23 mouse cellular contexts compared by ENCODE assay signal in the genomic region with DNA sequence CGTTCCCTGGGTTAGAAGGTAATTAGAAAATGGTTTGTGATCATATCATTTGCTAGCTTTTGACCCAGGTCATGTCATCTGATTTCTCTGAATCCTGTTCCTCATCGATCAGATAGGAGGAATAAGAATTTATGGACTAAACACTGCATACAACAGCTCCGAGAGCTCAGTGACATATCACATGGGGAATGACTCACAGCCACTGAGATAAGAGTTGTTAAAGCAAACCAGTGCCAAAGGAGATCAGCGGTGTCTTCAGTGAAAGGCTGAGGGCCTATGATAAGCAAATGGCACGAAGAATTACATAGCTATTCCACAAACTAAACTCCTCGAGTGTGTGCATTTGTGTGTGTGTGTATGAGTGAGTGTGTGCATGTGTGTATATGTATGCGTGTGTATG. TPM values are rescaled to one million over a fixed set of nuclear protein-coding genes. Genes with fewer than 3 reads are reported as not detected.
DNase-seq lines count a peak whose midpoint lies in the region; ATAC-seq and TF ChIP-seq lines count a peak whose summit lies in the region.
"Had no signal": no experiment of that assay in that cellular context is flagged by ENCODE, and none has a peak within 500 bp of the region (broad histone marks: within the 10 kb centered on the region; RNA-seq: fewer than 3 reads in every experiment).

No protein-coding gene starts in this region.

- no peak overlapping the region for H3K4me2 ChIP-seq in heart, embryonic 12.5 days
- H3K4me2 ChIP-seq in liver, embryonic 11.5 days: no peak overlapping the region
- no peak overlapping the region for H3K4me2 ChIP-seq in lung, postnatal 0 days (replicated peaks; ENCODE audit: low read depth, low read length)
- H3K4me2 ChIP-seq: embryonic facial prominence, embryonic 12.5 days; hindbrain, embryonic 15.5 days; limb, embryonic 12.5 days; liver, embryonic 12.5 days; midbrain, embryonic 13.5 days had no signal

- H3K79me2 ChIP-seq in MEL (ENCODE audit: control insufficient read depth, insufficient read depth, low read length, poor library complexity): no peaks in the 10 kb centered on the region

- H3K9me3 ChIP-seq in heart, embryonic 12.5 days (replicated peaks): no peaks in the 10 kb centered on the region
- H3K9me3 ChIP-seq in MEL (replicated peaks; ENCODE audit: insufficient read depth, low read length): no peaks in the 10 kb centered on the region
- H3K9me3 ChIP-seq in liver, embryonic 11.5 days (ENCODE audit: control insufficient read depth, low read length): no peaks in the 10 kb centered on the region
- H3K9me3 ChIP-seq in lung, postnatal 0 days (ENCODE audit: low read length): no peaks in the 10 kb centered on the region
- H3K9me3 ChIP-seq: embryonic facial prominence, embryonic 12.5 days; hindbrain, embryonic 15.5 days; limb, embryonic 12.5 days; liver, embryonic 12.5 days; midbrain, embryonic 13.5 days had no signal

- H3K27ac ChIP-seq in heart, embryonic 12.5 days (ENCODE audit: poor library complexity, severe bottlenecking): no peak overlapping the region
- H3K27ac ChIP-seq in MEL (ENCODE audit: control insufficient read depth, low read depth, low read length): no peak overlapping the region
- no peak overlapping the region for H3K27ac ChIP-seq in liver, embryonic 11.5 days (ENCODE audit: low read depth, low read length)
- H3K27ac ChIP-seq in lung, postnatal 0 days (ENCODE audit: low read length): no peak overlapping the region
- H3K27ac ChIP-seq: embryonic facial prominence, embryonic 12.5 days; hindbrain, embryonic 15.5 days; limb, embryonic 12.5 days; liver, embryonic 12.5 days; midbrain, embryonic 13.5 days; stomach, postnatal 0 days had no signal

- no peak for TF ChIP-seq POLR2A in MEL (IDR thresholded peaks at IDR 0.05; ENCODE audit: control insufficient read depth in 1 of 2, insufficient read depth in 1 of 2, low read depth in 1 of 2, low read length in 2 of 2, poor library complexity in 1 of 2)

- peak; percentile 8 for DNase-seq in adrenal gland, postnatal 14 days
- no peak for DNase-seq in adrenal gland, postnatal 4 days (ENCODE audit: low spot score in 2 of 2)
- no peak for DNase-seq in heart, adult 18-20 months
- peak; percentile 41 for DNase-seq in MEL (ENCODE audit: low read depth, low spot score)
- DNase-seq in brain, adult 2 months (ENCODE audit: low read depth, low spot score): peak; percentile 38
- no peak for DNase-seq in liver, embryonic 11.5 days (ENCODE audit: low spot score)
- no peak for DNase-seq in lung, postnatal 0 days (ENCODE audit: low spot score)
- DNase-seq: gastrocnemius, postnatal 14 days; heart, adult 11 months; kidney, postnatal 25 days; layer of hippocampus, postnatal 36 days; lung, adult 18-20 months; lung, postnatal 14 days; right cerebral cortex, postnatal 14 days; thymus, adult 2 months; thymus, postnatal 4 days had no signal

- peak in 1 of 2 experiments; percentile 34; a peak in 2 of 4 replicates for TF ChIP-seq EP300 in MEL (IDR thresholded peaks at IDR 0.05; ENCODE audit: low read depth in 1 of 2, low read length in 2 of 2)
- TF ChIP-seq EP300 in lung, postnatal 0 days (IDR thresholded peaks at IDR 0.05): no peak

- H3K27me3 ChIP-seq in heart, embryonic 12.5 days (replicated peaks): no peaks in the 10 kb centered on the region
- no peaks in the 10 kb centered on the region for H3K27me3 ChIP-seq in MEL (ENCODE audit: control insufficient read depth in 1 of 2, insufficient read depth in 2 of 2, low read length in 2 of 2)
- no peaks in the 10 kb centered on the region for H3K27me3 ChIP-seq in liver, embryonic 11.5 days (replicated peaks; ENCODE audit: control insufficient read depth, insufficient read depth, low read length)
- no peaks in the 10 kb centered on the region for H3K27me3 ChIP-seq in lung, postnatal 0 days (replicated peaks; ENCODE audit: insufficient read depth, low read length)
- H3K27me3 ChIP-seq: embryonic facial prominence, embryonic 12.5 days; hindbrain, embryonic 15.5 days; limb, embryonic 12.5 days; liver, embryonic 12.5 days; midbrain, embryonic 13.5 days had no signal

- no peak for TF ChIP-seq RAD21 in MEL (IDR thresholded peaks at IDR 0.05; ENCODE audit: low read depth, low read length)

- H3K36me3 ChIP-seq in heart, embryonic 12.5 days: peaks cover 66% of the 10 kb centered on the region
- H3K36me3 ChIP-seq in MEL (ENCODE audit: control insufficient read depth in 1 of 2, insufficient read depth in 2 of 2, low read length in 2 of 2): no peaks in the 10 kb centered on the region
- H3K36me3 ChIP-seq in liver, embryonic 11.5 days (ENCODE audit: control insufficient read depth, insufficient read depth, low read length): no peaks in the 10 kb centered on the region
- no peaks in the 10 kb centered on the region for H3K36me3 ChIP-seq in lung, postnatal 0 days (ENCODE audit: insufficient read depth, low read length)
- H3K36me3 ChIP-seq: embryonic facial prominence, embryonic 12.5 days; hindbrain, embryonic 15.5 days; limb, embryonic 12.5 days; liver, embryonic 12.5 days; midbrain, embryonic 13.5 days had no signal

- 32% methylated on average over 7 of the region's 7 CpGs for WGBS in heart, embryonic 12.5 days
- WGBS in liver, embryonic 11.5 days: 47% methylated on average over 7 of the region's 7 CpGs
- WGBS in lung, postnatal 0 days: 55% methylated on average over 7 of the region's 7 CpGs

- ATAC-seq in heart, embryonic 12.5 days (ENCODE audit: insufficient number of reproducible peaks, low FRiP score): peak; percentile 33; the same call in 1 of the 2 replicates
- no peak for ATAC-seq in liver, embryonic 11.5 days (replicated peaks; ENCODE audit: low FRiP score)
- ATAC-seq in lung, postnatal 0 days: no peak
- ATAC-seq: liver, embryonic 12.5 days had no signal

- H3K4me1 ChIP-seq in heart, embryonic 12.5 days (replicated peaks): peaks cover 22% of the 10 kb centered on the region
- H3K4me1 ChIP-seq in MEL (ENCODE audit: control insufficient read depth in 1 of 2, insufficient read depth in 2 of 2, low read length in 2 of 2): peaks cover 0 to 3% of the 10 kb centered on the region in 2 experiments; a peak in 1 of 4 replicates
- no peaks in the 10 kb centered on the region for H3K4me1 ChIP-seq in liver, embryonic 11.5 days (replicated peaks; ENCODE audit: control insufficient read depth, insufficient read depth, low read length)
- H3K4me1 ChIP-seq in lung, postnatal 0 days (ENCODE audit: insufficient read depth, low read depth, low read length): no peaks in the 10 kb centered on the region
- H3K4me1 ChIP-seq: embryonic facial prominence, embryonic 12.5 days; hindbrain, embryonic 15.5 days; limb, embryonic 12.5 days; liver, embryonic 12.5 days; midbrain, embryonic 13.5 days had no signal

- no peak overlapping the region for H3K4me3 ChIP-seq in heart, embryonic 12.5 days
- H3K4me3 ChIP-seq in MEL (ENCODE audit: control insufficient read depth in 1 of 2, insufficient read depth in 1 of 2, low read depth in 2 of 2, low read length in 2 of 2): no peak overlapping the region
- H3K4me3 ChIP-seq in liver, embryonic 11.5 days (ENCODE audit: low read depth, low read length): no peak overlapping the region
- H3K4me3 ChIP-seq in lung, postnatal 0 days (ENCODE audit: low read depth, low read length): no peak overlapping the region
- H3K4me3 ChIP-seq: embryonic facial prominence, embryonic 12.5 days; hindbrain, embryonic 15.5 days; limb, embryonic 12.5 days; liver, embryonic 12.5 days; midbrain, embryonic 13.5 days had no signal

- H3K9ac ChIP-seq in heart, embryonic 12.5 days: no peak overlapping the region
- no peak overlapping the region for H3K9ac ChIP-seq in MEL (ENCODE audit: control insufficient read depth, low read depth, low read length, poor library complexity, severe bottlenecking)
- no peak overlapping the region for H3K9ac ChIP-seq in liver, embryonic 11.5 days (ENCODE audit: low read depth, low read length)
- no peak overlapping the region for H3K9ac ChIP-seq in lung, postnatal 0 days (replicated peaks; ENCODE audit: low read depth)
- H3K9ac ChIP-seq: embryonic facial prominence, embryonic 12.5 days; hindbrain, embryonic 15.5 days; limb, embryonic 12.5 days; liver, embryonic 12.5 days; midbrain, embryonic 13.5 days had no signal

- no peak for TF ChIP-seq CTCF in MEL (IDR thresholded peaks at IDR 0.05 in 2 of 3, conservative IDR thresholded peaks at IDR 0.05 in 1 of 3; ENCODE audit: control insufficient read depth in 1 of 3, insufficient read depth in 1 of 3, low read depth in 2 of 3, low read length in 3 of 3, poor library complexity in 1 of 3, severe bottlenecking in 1 of 3)
- no peak for TF ChIP-seq CTCF in lung, postnatal 0 days (IDR thresholded peaks at IDR 0.05)

TF ChIP-seq in MEL, 35 proteins besides CTCF, POLR2A, EP300 and RAD21:
- peak; percentile 35 for TF ChIP-seq GATA1 (IDR thresholded peaks at IDR 0.05; ENCODE audit: low read depth, low read length)
- TF ChIP-seq CHD2 (IDR thresholded peaks at IDR 0.05; ENCODE audit: low read length): no peak
- TF ChIP-seq USF1 (IDR thresholded peaks at IDR 0.05; ENCODE audit: low read depth, low read length): peak; percentile 22; the same call in 1 of the 2 replicates
- no peak for TF ChIP-seq UBTF (IDR thresholded peaks at IDR 0.05; ENCODE audit: borderline replicate concordance, insufficient read depth, low read depth, low read length)
- no peak for TF ChIP-seq MAFK (IDR thresholded peaks at IDR 0.05; ENCODE audit: borderline replicate concordance, low read depth, low read length)
- TF ChIP-seq TBP (IDR thresholded peaks at IDR 0.05; ENCODE audit: low read depth, low read length): no peak
- TF ChIP-seq SIN3A (IDR thresholded peaks at IDR 0.05; ENCODE audit: low read length): no peak
- TF ChIP-seq MXI1 (IDR thresholded peaks at IDR 0.05; ENCODE audit: low read depth, low read length): no peak

RNA-seq across cellular contexts. Expression of a gene that starts 54.0 kb away (rescaled TPM):
- 0.37 and 0.83 TPM in 2 replicates for total RNA-seq in adrenal gland, postnatal 14 days (2021)
- total RNA-seq in adrenal gland, postnatal 4 days (2021): 100 to 1,000 TPM in 1 of 2 experiments, 10 to 100 TPM in 1; 35.7 to 175 TPM
- 570 and 652 TPM in 2 replicates for polyA plus RNA-seq in heart, embryonic 12.5 days (2016; fragmentation: Nextera tagmentation; extraction: Ambion mirVana)
- 1,000 to 10,000 TPM; 2,666 to 2,843 TPM for total RNA-seq in heart, adult 18-20 months (2021)
- total RNA-seq in MEL (2012; rRNA removed): under 0.01 TPM in 2 replicates
- under 1 TPM in 1 of 2 experiments, not detected in 1; 0.03 TPM for polyA plus RNA-seq in MEL (2012; ENCODE audit: insufficient read depth in 1 of 2, insufficient read length in 2 of 2, low read depth in 1 of 2, low replicate concordance in 2 of 2, missing spikeins in 1 of 2)
- polyA plus RNA-seq in liver, embryonic 11.5 days (2014; fragmentation: Nextera tagmentation; extraction: Ambion mirVana): 1.7 and 4.5 TPM in 2 replicates
- 5.5 and 9.0 TPM in 2 replicates for polyA plus RNA-seq in lung, postnatal 0 days (2015; fragmentation: Nextera tagmentation; extraction: Ambion mirVana)

Comparison
In these comparisons a context has a peak if more than half of its experiments do, and no peak if none do; other contexts are left out.
1. DNase-seq: peak in adrenal gland, postnatal 14 days (single experiment), MEL (single experiment) and brain, adult 2 months (single experiment); none in adrenal gland, postnatal 4 days (0 of 2), heart, adult 18-20 months (0 of 2), liver, embryonic 11.5 days (single experiment) and lung, postnatal 0 days (single experiment).
2. RNA of a gene that starts 54.0 kb away (total RNA-seq): 2,666 to 2,843 TPM in heart, adult 18-20 months and 35.7 to 175 TPM in adrenal gland, postnatal 4 days; 0.37 to 0.83 TPM in adrenal gland, postnatal 14 days and under 0.01 TPM in MEL; every median in the first group is over 10 times any median in the second.